In the genomic region with DNA sequence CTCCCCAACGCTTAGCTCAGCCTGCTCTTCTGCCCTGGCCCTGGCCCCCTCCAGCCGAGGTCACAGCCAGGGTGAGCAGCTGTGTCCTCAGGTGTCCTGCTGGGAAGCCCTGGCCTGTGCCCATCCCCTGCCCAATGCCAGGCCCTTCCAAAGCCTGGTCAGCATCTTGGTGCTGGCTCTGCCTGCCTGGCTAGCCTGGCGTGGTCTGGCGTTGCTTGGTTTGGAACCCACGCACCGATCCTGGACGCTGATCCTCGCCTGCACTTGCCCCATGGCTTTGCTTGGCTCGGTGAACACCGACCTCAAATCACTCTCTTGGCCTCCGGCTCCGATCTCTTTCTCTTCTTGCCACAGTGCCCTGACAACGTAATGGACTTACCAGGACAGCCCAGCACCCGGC, we compare ENCODE assay signal across 25 mouse cellular contexts. TPM values are rescaled to one million over a fixed set of nuclear protein-coding genes. Genes with fewer than 3 reads are reported as not detected.
DNase-seq lines count a peak whose midpoint lies in the region; ATAC-seq lines count a peak whose summit lies in the region.
"Had no signal": no experiment of that assay in that cellular context is flagged by ENCODE, and none has a peak within 500 bp of the region (broad histone marks: within the 10 kb centered on the region; RNA-seq: fewer than 3 reads in every experiment).

No protein-coding gene starts in this region.

- H3K4me2 ChIP-seq in kidney, embryonic 14.5 days (replicated peaks; ENCODE audit: low read depth, low read length): no peak overlapping the region
- no peak overlapping the region for H3K4me2 ChIP-seq in kidney, embryonic 15.5 days
- H3K4me2 ChIP-seq: embryonic facial prominence, embryonic 15.5 days; hindbrain, embryonic 14.5 days; limb, embryonic 12.5 days; liver, embryonic 11.5 days; neural tube, embryonic 13.5 days; stomach, embryonic 15.5 days had no signal

- DNase-seq in cerebellum, adult 9-11 months: peak; percentile 56
- no peak for DNase-seq in cerebellum, postnatal 36 days
- peak; percentile 61 to 80 for DNase-seq in gastrocnemius, adult 8-10 months (ENCODE audit: low spot score in 2 of 2)
- DNase-seq in skeletal muscle tissue, adult 2 months (ENCODE audit: low read depth, low spot score): peak; percentile 85
- DNase-seq in spleen, postnatal 4 days (ENCODE audit: low spot score in 2 of 2): no peak
- DNase-seq: adrenal gland, postnatal 25 days; embryo, embryonic 11 days; forebrain, postnatal 0 days; kidney, adult 18-20 months; kidney, postnatal 14 days; liver, postnatal 0 days; retina, postnatal 1 day; right cerebral cortex, postnatal 25 days had no signal

- WGBS in kidney, embryonic 14.5 days: 87% methylated on average over 14 of the region's 14 CpGs
- WGBS in kidney, embryonic 15.5 days: 87% methylated on average over 14 of the region's 14 CpGs

- no peak overlapping the region for H3K9ac ChIP-seq in kidney, embryonic 14.5 days (ENCODE audit: low read depth, low read length)
- no peak overlapping the region for H3K9ac ChIP-seq in kidney, embryonic 15.5 days
- H3K9ac ChIP-seq: embryonic facial prominence, embryonic 15.5 days; forebrain, postnatal 0 days; hindbrain, embryonic 14.5 days; limb, embryonic 12.5 days; liver, postnatal 0 days; neural tube, embryonic 13.5 days; stomach, embryonic 15.5 days had no signal

- H3K36me3 ChIP-seq in kidney, embryonic 14.5 days (ENCODE audit: control insufficient read depth, insufficient read depth, low read length): no peaks in the 10 kb centered on the region
- no peaks in the 10 kb centered on the region for H3K36me3 ChIP-seq in kidney, embryonic 15.5 days
- H3K36me3 ChIP-seq: embryonic facial prominence, embryonic 15.5 days; limb, embryonic 12.5 days; midbrain, embryonic 10.5 days; neural tube, embryonic 13.5 days; stomach, embryonic 15.5 days had no signal

- H3K4me1 ChIP-seq in kidney, embryonic 14.5 days (ENCODE audit: control insufficient read depth, insufficient read depth, low read length): peaks cover 2% of the 10 kb centered on the region; the same call in 1 of the 2 replicates
- H3K4me1 ChIP-seq in kidney, embryonic 15.5 days: peaks cover 3% of the 10 kb centered on the region
- H3K4me1 ChIP-seq: midbrain, embryonic 10.5 days; neural tube, embryonic 13.5 days had no signal

- no peaks in the 10 kb centered on the region for H3K9me3 ChIP-seq in kidney, embryonic 14.5 days (ENCODE audit: control insufficient read depth, low read length)
- no peaks in the 10 kb centered on the region for H3K9me3 ChIP-seq in kidney, embryonic 15.5 days (replicated peaks)
- H3K9me3 ChIP-seq: embryonic facial prominence, embryonic 15.5 days; limb, embryonic 12.5 days; midbrain, embryonic 10.5 days; neural tube, embryonic 13.5 days; stomach, embryonic 15.5 days had no signal

- ATAC-seq in kidney, embryonic 14.5 days (ENCODE audit: low FRiP score, low TSS enrichment): 0 out of 2 replicates have a peak, but pooled peaks have one; percentile 14
- no peak for ATAC-seq in kidney, embryonic 15.5 days (replicated peaks; ENCODE audit: low FRiP score)
- ATAC-seq: forebrain, postnatal 0 days; liver, postnatal 0 days; midbrain, embryonic 16.5 days had no signal

- no peak overlapping the region for H3K4me3 ChIP-seq in kidney, embryonic 14.5 days (ENCODE audit: low read length)
- H3K4me3 ChIP-seq in kidney, embryonic 15.5 days (replicated peaks): no peak overlapping the region
- H3K4me3 ChIP-seq: embryonic facial prominence, embryonic 15.5 days; limb, embryonic 12.5 days; midbrain, embryonic 10.5 days; myocyte; neural tube, embryonic 13.5 days; stomach, embryonic 15.5 days had no signal

- H3K27ac ChIP-seq in kidney, embryonic 14.5 days (ENCODE audit: low read depth, low read length): no peak overlapping the region
- H3K27ac ChIP-seq in kidney, embryonic 15.5 days: no peak overlapping the region
- H3K27ac ChIP-seq: embryonic facial prominence, embryonic 15.5 days; hindbrain, embryonic 14.5 days; limb, embryonic 12.5 days; macrophage; midbrain, embryonic 10.5 days; neural tube, embryonic 13.5 days; stomach, embryonic 15.5 days had no signal

- no peaks in the 10 kb centered on the region for H3K27me3 ChIP-seq in kidney, embryonic 14.5 days (ENCODE audit: control insufficient read depth, insufficient read depth, low read length)
- no peaks in the 10 kb centered on the region for H3K27me3 ChIP-seq in kidney, embryonic 15.5 days
- H3K27me3 ChIP-seq: embryonic facial prominence, embryonic 15.5 days; limb, embryonic 12.5 days; neural tube, embryonic 13.5 days; stomach, embryonic 15.5 days had no signal

RNA-seq across cellular contexts. Expression of gene Zdhhc7, which starts 38.5 kb away (rescaled TPM):
- 20.4 and 31.0 TPM in 2 replicates for polyA plus RNA-seq in kidney, embryonic 14.5 days (2014; fragmentation: Nextera tagmentation; extraction: Ambion mirVana)
- 31.9 and 34.3 TPM in 2 replicates for polyA plus RNA-seq in kidney, embryonic 15.5 days (2015; fragmentation: Nextera tagmentation; extraction: Ambion mirVana)
- total RNA-seq in gastrocnemius, adult 8-10 months (2022): 10 to 100 TPM; 24.3 to 30.3 (median 27.0) TPM

RNA-seq across cellular contexts. Expression of gene 6430548M08Rik, which starts 51.2 kb away (rescaled TPM):
- 2.4 and 3.9 TPM in 2 replicates for polyA plus RNA-seq in kidney, embryonic 14.5 days (2014; fragmentation: Nextera tagmentation; extraction: Ambion mirVana)
- 5.8 and 6.1 TPM in 2 replicates for polyA plus RNA-seq in kidney, embryonic 15.5 days (2015; fragmentation: Nextera tagmentation; extraction: Ambion mirVana)
- total RNA-seq in gastrocnemius, adult 8-10 months (2022): 10 to 100 TPM; 24.5 to 33.0 (median 25.0) TPM

Comparison
In these comparisons a context has a peak if more than half of its experiments do, and no peak if none do; other contexts are left out.
1. DNase-seq: peak in cerebellum, adult 9-11 months (single experiment), gastrocnemius, adult 8-10 months (2 of 2) and skeletal muscle tissue, adult 2 months (single experiment); none in cerebellum, postnatal 36 days (0 of 2) and spleen, postnatal 4 days (0 of 2).